Mouse (Mus musculus): ENCODE results near the gene Ifnl2. TPM values are rescaled to one million over a fixed set of nuclear protein-coding genes. Genes with fewer than 3 reads are reported as not detected.

Ifnl2 gene
- polyA plus RNA-seq, 1 experiment from 2014 or later: not detected

Other genes starting within 250 kb of the Ifnl2 start
- 10.1 and 13.4 TPM in 2 replicates for gene Eid2, start 242.6 kb downstream of the Ifnl2 start, polyA plus RNA-seq (2014; fragmentation: Nextera tagmentation; extraction: Ambion mirVana)
- gene Eid2b, start 232.7 kb downstream of the Ifnl2 start, polyA plus RNA-seq (2014; fragmentation: Nextera tagmentation; extraction: Ambion mirVana): 18.0 and 21.9 TPM in 2 replicates
- 0.41 and 0.48 TPM in 2 replicates for gene Selenov, start 219.3 kb downstream of the Ifnl2 start, polyA plus RNA-seq (2014; fragmentation: Nextera tagmentation; extraction: Ambion mirVana)
- 89.6 and 90.0 TPM in 2 replicates for gene Dll3, start 208.2 kb downstream of the Ifnl2 start, polyA plus RNA-seq (2014; fragmentation: Nextera tagmentation; extraction: Ambion mirVana)
- gene Timm50, start 198.4 kb downstream of the Ifnl2 start, polyA plus RNA-seq (2014; fragmentation: Nextera tagmentation; extraction: Ambion mirVana): 195 and 214 TPM in 2 replicates
- 71.3 and 82.2 TPM in 2 replicates for gene Supt5, start 171.7 kb downstream of the Ifnl2 start, polyA plus RNA-seq (2014; fragmentation: Nextera tagmentation; extraction: Ambion mirVana)
- 740 and 824 TPM in 2 replicates for gene Rps16, start 159.8 kb downstream of the Ifnl2 start, polyA plus RNA-seq (2014; fragmentation: Nextera tagmentation; extraction: Ambion mirVana)
- gene Plekhg2, start 137.9 kb downstream of the Ifnl2 start, polyA plus RNA-seq (2014; fragmentation: Nextera tagmentation; extraction: Ambion mirVana): 36.1 and 39.4 TPM in 2 replicates
- gene Zfp36, start 130.2 kb downstream of the Ifnl2 start, polyA plus RNA-seq (2014; fragmentation: Nextera tagmentation; extraction: Ambion mirVana): 3.3 and 3.5 TPM in 2 replicates
- 44.4 and 50.5 TPM in 2 replicates for gene Med29, start 117.7 kb downstream of the Ifnl2 start, polyA plus RNA-seq (2014; fragmentation: Nextera tagmentation; extraction: Ambion mirVana)
- gene Paf1, start 117.5 kb downstream of the Ifnl2 start, polyA plus RNA-seq (2014; fragmentation: Nextera tagmentation; extraction: Ambion mirVana): 72.8 and 83.8 TPM in 2 replicates
- 6.3 and 7.5 TPM in 2 replicates for gene Gmfg, start 73.0 kb downstream of the Ifnl2 start, polyA plus RNA-seq (2014; fragmentation: Nextera tagmentation; extraction: Ambion mirVana)
- 4.5 and 5.0 TPM in 2 replicates for gene Lrfn1, start 58.5 kb downstream of the Ifnl2 start, polyA plus RNA-seq (2014; fragmentation: Nextera tagmentation; extraction: Ambion mirVana)
- not detected in 2 replicates for gene Ifnl3, start 12.4 kb upstream of the Ifnl2 start, polyA plus RNA-seq (2014; fragmentation: Nextera tagmentation; extraction: Ambion mirVana)
- not detected in 2 replicates for gene Sycn, start 30.4 kb upstream of the Ifnl2 start, polyA plus RNA-seq (2014; fragmentation: Nextera tagmentation; extraction: Ambion mirVana)
- not detected in 2 replicates for gene Nccrp1, start 36.8 kb upstream of the Ifnl2 start, polyA plus RNA-seq (2014; fragmentation: Nextera tagmentation; extraction: Ambion mirVana)
- gene Samd4b, start 87.7 kb upstream of the Ifnl2 start, polyA plus RNA-seq (2014; fragmentation: Nextera tagmentation; extraction: Ambion mirVana): 23.8 and 27.8 TPM in 2 replicates
- 29.6 and 32.5 TPM in 2 replicates for gene Pak4, start 87.7 kb upstream of the Ifnl2 start, polyA plus RNA-seq (2014; fragmentation: Nextera tagmentation; extraction: Ambion mirVana)
- gene Acp7, start 120.9 kb upstream of the Ifnl2 start, polyA plus RNA-seq (2014; fragmentation: Nextera tagmentation; extraction: Ambion mirVana): not detected in 2 replicates
- 3.8 TPM in 2 replicates for gene Fbxo27, start 182.4 kb upstream of the Ifnl2 start, polyA plus RNA-seq (2014; fragmentation: Nextera tagmentation; extraction: Ambion mirVana)
- gene Fbxo17, start 206.3 kb upstream of the Ifnl2 start, polyA plus RNA-seq (2014; fragmentation: Nextera tagmentation; extraction: Ambion mirVana): 5.8 and 6.0 TPM in 2 replicates
- gene Mrps12, start 231.4 kb upstream of the Ifnl2 start, polyA plus RNA-seq (2014; fragmentation: Nextera tagmentation; extraction: Ambion mirVana): 127 and 135 TPM in 2 replicates
- 25.9 and 27.7 TPM in 2 replicates for gene Sars2, start 231.5 kb upstream of the Ifnl2 start, polyA plus RNA-seq (2014; fragmentation: Nextera tagmentation; extraction: Ambion mirVana)
- not detected in 2 replicates for gene Ccer2, start 245.7 kb upstream of the Ifnl2 start, polyA plus RNA-seq (2014; fragmentation: Nextera tagmentation; extraction: Ambion mirVana)

Measured in midbrain, embryonic 11.5 days (tissue).